Mouse (Mus musculus) frontal cortex, postnatal 10 days (tissue): ENCODE measurements around the gene Myo1b.

ENCODE experiments used
- DNase-seq, 2 experiments: peaks; one replicate each; pipeline ENCODE4 v3.0.0; 2022; ENCODE audit warnings: low spot score in 2 of 2, mixed read lengths in 1 of 2

Gene Myo1b

DNA sequence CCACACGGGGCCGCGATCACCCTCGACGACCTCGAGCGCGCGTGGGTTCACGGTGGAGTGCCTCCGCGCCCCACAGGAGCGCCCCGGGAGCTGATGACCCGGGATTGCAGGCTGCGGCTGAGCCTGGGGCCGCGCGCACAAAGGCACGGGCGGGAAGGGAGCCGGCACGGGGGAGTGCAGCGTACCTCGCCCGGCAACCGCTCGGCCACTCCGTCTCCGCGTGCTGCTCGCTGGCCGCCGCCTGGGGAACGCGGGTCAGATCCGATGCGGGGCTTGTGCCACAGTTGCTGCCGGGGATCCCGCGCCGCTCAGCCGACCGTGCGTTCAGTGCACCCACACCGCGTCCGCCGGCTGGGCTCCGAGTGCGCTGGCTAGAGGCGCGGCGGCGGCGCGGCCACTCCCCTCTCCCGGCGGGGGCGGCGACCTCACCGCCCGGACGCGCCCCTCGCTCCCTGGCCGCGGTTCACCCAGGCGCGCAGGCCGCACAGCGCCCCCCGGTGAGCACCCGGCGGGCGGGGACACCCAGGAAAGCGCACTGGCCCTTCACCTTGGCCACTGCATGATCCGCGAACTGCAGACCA, at the start of gene Myo1b:
Myo1b (minus strand) TSS at position 496 of the 581 bp plus-strand sequence.
- DNase-seq, result peak in 1 of 2 experiments; percentile 52

DNA sequence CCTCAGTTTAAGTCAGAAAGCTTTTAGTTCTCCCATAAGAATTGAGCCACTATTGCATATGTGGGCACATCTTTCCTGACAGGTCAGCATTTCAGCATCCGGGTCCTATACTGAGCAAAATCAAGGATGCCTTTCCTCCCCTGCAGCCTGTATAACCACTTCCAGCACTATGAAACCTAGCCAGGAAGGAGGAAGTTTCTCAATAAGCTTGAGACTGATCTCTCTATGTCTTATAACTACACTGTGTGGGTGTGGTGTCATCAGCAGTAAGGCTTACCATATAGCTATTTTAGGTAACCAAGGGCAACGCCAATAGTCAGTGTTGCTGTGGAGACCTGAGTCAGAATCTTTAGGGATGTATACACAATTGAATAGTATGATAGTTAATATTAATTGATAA, 48.8 kb upstream of the Myo1b start:
- no peak for DNase-seq

DNA sequence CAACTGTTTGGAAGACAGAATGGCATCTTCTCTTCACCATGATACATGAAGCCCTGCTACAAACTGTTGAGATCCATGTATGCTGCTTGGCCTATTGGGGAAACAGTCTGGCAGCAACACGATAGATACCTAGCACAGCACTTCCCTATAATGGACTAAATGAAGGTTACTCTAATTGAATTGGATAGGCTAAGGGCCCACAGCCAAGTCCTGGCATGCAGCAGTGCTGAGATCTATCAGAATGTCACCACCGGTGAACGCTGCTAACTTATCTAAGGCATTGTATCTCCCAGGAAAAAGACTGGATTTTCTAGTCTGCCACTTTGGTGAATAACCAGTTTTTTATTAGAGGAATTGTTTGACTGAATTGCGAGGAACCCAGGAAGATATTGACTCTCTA, 31.2 kb upstream of the Myo1b start:
- DNase-seq, result no peak

DNA sequence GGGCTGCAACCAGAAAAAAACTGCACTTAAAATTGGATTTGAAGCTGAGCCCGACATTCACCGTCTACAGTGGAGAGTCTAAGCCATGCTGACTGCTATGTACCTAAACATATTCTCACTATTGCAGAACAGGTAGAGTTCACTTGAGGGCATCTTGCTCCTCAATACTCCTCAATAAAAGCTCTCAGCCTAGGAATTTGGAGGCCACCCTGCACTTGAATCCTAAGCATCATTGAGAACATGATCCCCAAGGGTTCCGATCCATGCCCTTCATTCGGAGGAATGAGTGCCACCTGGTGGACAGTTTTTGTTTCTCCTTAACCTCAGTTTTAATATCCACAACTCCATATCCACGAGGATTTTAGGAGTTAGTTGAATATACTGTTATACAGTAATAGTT, 28.9 kb upstream of the Myo1b start:
- no peak for DNase-seq

DNA sequence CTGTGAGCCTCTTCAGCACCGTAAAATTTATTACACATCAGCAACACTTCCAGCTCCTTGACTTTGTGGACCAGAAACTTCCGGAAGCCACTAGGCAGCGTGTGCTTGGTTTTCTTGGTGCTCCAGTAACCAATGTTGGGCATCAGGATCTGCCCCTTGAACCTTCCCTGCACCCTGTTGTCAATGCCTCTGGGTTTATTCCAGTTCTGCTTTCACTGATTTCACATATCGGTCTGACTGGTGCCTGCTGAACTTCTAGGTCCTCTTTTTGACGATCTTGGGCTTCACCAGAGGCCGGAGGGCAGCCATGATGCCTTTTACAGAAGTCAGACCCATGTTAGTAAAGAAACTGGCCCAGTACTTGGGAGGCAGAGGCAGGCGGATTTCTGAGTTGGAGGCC, 22.5 kb upstream of the Myo1b start:
- no peak for DNase-seq

DNA sequence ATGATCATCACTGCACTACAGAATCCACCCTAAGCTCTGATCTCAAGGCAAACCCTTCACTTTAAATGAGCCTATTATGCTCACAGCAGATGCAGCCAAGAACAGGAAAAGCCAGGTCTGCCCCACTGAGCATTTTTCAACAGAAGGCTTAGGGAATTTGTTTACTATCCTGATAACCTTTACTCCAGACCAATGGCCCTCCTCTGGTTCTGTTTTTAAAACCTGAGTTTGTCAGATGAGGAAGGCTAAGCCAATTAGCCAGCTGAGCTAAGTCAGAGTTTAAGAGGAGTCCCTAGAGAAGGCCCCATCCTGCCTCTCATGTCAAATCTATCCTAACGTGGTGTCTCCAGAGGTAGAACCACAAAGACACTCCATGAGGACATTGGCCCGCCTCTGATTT, 19.1 kb upstream of the Myo1b start:
- DNase-seq, result no peak

DNA sequence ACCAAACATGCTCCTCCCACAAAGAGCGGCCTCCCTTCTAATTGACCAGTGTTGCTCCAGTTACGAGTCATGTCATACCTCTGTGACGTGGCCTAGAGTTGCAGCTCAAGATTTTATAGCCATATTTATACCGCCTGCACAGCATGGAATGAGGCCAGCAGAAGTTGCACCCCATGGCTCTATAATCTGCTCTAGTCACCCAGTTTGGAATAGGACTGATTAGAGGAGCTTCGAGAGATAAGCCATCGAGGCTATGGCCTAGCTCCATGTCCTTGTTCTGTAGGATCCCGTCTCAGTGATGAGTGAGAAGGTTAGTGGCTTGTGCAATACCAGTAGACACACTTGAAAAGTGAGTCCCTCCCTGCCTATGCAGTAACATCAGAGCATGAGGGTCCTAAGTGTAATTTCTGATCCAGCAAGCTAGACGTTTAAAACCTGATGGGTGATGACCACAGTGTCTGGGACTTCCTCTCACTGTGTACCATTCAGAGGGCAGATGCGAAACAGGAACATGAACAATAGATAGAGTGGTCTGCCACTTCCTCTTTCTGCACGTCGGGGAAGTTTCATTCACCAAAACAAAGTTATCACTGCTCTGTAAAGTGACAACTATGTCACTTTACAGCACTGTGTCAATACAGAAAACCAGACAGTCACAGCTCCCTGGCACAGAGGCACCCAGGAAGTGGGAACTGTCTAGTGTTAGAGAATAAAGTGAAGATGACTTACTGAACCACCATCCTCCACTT, 18.5 kb upstream of the Myo1b start:
- DNase-seq, result no peak

DNA sequence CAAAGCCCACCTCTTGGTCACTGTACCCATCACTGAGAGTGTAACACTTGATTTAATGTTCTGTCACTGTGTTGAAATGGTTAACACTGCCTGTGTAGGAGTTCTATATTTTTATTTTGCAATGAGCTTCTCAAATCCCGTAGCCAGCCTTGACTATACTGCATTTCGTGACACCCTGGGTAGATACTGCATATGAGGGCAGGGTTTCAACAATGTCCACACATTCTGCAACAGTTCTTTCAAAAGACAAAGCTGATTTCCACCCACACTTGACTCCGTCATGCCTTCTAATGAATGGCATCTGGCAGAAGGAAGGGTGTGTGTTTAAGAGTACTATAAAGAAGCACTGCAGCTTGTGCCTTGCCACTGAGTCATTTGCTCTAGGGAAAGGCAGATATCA, 17.0 kb upstream of the Myo1b start:
- no peak for DNase-seq

DNA sequence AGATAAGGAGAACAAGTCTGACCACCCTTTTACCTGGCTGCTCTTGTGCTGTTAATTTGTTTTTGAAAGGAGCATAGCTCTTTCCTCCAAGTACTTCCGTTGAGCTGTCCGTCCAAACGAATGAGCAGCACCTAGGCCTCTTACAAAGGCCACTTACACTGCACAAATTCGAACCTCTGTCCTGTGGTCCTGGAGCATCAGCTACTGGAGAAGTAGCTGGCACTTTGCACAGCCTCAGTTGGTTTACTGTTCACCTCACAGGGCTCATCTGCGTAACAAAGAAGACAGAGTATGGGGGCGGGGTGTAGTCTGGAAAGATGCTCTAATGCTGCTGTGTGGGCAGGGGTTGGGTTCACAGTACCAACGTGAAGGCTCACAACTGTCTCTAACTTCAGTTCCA, 15.7 kb upstream of the Myo1b start:
- no peak for DNase-seq

DNA sequence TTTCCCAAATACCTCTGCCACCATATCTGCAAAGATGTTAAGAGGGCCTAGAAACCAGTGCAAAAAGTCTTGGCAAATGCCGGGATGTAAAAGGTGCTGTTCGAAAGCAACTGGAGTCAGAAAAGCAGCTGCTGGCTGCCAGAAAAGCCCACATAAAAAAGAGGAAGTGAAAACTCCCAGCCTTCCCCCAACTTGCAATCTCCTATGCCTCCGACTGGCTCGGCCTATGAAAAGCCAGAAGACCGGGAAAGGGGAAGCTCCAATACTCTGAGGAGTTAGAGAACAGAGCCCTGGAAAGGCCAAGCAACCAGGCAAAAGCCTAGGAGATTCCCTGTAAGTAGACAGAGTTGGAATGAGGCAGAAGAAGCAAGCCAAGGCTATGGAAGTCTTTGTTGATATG, 14.7 kb upstream of the Myo1b start:
- no peak for DNase-seq

DNA sequence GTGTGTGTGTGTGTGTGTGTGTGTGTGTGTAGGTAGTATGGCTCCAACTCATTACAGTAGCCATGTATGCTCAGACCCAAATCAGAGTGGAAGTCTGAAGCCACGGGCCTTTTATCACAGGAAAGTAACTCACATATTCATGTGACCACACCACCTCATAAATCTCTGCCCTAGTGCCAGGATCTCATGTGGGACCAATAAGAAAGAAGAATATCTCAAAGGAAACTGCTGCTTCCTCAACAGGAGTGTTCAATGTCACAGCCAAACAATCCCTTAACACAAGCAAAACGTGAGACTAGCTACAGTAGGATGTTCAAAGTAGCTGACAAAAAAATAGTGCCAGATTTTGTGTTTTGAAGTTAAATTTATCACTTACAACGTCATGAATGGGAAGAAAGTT, 13.7 kb upstream of the Myo1b start:
- DNase-seq, result no peak

DNA sequence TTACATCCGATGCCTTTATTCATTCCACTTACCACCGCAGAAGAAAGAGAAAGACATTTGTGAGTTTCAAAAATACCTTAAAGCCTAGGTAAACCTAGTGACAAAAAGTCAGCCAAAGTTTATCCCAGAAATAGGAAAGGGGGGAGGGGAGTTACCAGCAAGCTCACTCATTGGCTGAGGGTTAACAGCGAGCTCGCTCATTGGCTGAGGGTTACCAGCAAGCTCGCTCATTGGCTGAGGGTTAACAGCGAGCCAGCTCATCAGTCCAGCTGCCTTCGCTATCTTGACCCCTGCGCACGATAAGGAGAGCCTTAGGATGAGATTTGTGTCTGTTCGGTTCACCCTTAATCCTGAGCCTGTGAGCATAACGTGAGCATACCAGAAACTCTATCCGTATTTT, 6.9 kb upstream of the Myo1b start:
- DNase-seq, result no peak

DNA sequence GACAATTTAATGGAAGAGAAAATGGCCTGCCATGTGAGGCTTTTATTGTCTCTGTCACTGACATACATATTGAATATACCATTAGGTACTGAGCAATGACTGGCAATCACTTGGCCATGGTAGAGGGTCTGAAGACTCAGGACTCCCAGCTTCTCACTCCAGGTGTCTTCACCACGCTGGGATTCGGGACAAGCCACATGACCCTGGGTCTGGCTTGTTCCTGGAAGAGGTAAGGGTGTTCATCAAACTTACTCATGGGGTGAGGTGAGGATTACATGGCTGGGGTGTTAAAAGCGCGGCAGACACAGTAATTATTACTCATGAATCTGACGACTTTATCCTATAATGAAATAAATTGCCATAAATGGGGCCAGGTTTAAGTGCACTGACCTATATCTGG, 405 bp upstream of the Myo1b start:
- DNase-seq, result no peak

DNA sequence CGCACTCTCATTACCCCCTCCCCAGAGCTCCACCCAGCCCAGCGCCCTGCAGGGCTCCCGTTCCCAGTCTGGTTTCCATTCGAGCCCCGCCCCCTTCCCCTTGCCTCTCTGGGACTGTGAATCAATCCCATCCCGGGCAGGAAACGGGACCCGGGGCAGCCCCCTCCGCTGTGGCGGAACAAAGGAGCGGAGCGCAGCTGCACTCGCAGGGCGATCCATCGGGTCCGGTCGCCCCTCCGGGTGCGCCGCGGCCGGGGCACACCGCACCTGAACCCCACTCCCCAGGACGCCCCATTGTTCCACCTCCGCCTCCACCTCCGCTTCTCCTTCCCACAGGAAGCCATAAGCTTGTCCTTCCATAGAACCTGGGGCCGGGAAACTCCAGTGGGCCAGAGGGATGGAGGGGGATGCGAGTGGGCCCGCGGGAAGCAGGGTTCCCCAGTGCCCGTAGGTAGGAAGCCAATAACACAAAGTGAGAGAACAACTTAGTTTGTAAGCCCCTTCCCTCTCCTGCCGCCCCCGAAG, 758 bp downstream of the Myo1b start:
- DNase-seq, result peak in 1 of 2 experiments; percentile 64

DNA sequence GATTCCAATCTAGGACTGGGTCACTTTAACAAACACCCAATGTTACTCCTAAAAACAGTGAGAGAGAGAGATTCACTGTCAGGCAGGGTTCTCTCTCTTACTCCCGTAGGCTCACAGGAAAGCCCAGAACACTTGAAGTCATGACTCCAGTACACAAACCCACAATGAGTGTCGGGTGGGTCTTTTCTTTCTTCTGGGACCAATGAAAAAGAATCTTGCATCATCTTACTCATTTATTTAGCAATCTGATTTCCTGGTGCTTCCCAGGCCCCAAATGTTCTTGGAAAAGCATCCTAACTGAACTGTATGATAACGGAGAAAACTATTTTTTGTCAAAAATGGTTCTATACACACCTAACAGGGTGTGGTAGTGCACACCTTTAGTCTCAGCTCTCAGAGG, 1.8 kb downstream of the Myo1b start:
- no peak for DNase-seq

DNA sequence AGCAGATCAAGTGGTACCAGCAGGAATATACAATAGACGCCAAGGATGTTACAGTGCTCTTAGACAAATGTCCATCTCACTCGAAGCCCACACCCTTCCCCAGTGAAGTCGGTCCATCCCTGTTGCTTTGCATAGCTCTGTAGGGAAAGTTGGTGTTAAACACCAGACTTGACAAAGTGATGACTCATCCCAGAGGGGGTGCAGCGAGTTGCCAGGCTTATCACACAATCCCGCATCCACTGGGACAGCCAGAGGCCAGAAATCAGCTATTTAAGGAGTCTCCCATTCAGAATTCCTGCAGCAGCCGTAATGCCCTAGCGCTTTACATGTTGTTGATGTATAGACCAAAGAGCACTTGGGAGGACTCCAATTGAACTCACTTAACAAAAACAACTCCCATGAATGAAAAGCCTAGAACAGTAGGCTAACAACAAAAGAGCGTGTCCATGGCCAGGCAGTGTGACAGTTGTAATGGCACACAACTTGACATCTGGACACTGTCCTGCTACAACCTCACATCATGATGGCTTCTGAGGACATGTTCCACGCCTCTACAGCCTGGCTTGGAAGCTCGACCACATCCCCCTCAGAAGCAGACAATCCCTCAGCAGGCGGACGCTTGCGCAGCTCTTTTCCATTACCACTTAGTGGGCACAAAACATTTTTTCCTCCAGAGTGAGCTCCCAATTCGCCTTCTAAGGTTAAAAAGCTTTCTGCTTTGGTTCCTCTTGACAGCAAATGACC, 2.6 kb downstream of the Myo1b start:
- DNase-seq, result no peak

DNA sequence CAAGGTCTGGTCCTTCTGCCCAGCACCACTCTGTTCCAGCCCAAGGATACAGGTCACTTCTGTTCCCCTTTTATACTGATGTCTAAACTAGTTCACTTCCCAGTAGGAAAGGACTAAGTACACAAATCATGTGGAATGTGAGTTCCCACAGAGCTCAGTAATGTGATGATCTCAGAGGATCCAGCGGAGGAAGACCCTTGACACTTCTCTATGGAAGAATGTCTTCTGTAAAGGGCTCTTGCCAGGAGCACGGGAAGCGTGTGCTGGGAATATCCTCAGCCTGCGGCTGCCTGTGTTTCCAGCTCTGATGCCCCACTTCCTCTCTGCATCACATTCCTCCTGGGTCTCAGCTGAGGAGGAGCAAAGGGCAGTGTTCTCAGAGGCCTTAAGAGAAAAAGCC, 4.5 kb downstream of the Myo1b start:
- DNase-seq, result no peak

DNA sequence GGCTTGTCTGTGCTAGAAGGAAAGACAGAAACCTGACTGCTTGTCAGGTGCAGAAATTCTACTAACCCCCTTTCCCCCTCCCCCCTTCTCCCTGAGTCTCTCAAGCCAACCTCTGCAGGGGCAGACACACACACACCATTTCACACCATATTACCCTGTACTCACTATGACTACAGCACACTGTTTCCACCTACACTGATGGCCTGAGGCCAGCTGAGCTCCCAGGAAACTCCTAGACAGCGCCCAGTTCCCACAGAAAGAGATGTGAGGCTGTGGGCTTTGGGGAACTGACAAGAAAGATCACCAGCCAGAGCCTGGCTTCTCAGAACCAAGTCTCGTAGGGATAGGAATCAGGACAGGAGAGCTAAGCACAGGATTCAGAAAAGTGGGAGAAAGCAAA, 6.7 kb downstream of the Myo1b start:
- no peak for DNase-seq

DNA sequence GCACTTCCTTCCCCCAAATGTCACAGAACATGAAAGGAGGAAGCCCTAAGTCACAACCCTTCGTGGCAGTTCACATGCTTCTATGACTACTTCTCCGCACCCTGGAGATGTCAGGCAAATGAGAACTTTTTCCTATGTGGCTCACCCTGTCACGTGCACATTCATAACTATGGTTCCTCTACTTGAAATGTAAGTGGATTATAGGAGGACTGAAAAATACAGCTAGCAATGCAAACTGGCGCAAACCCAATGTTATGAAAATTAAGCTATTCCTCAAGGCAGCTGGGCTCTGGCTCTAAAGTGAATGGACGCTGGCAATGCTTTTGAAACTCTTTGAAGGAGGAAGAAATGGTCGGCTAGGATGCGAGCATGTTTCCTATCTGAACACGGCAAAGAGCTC, 8.1 kb downstream of the Myo1b start:
- DNase-seq, result no peak

DNA sequence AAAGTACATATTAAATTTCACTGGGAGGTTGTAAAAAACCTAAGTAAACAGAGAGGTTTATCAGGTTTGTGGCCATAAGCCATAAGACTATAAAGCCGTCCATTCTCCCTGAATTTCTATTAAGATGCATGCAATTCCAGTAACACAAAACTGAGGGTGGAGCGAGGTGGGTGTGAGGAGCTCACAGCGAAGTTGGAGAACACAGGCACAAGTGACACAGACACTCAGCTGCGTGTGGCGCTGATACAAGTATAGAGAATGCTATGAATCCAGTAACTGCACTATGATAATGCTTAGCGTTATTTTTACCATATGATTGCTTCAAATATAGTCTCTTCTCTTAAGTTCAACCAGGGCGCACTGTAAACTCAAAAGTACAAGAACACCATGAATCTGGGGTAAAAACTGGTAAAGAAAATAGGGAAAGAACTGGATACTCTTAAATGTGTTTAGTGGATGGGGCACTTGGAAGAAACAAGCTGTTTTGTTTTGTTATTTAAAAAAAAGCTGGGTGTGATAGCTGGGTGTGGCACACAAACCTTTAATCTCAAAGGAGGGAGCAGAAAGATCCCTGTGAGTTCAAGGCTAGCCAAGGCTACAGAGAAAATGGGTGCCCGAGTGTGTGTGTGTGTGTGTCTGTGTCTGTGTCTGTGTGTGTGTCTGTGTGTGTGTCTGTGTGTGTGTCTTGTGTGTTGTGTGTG, 9.5 kb downstream of the Myo1b start:
- DNase-seq, result no peak

DNA sequence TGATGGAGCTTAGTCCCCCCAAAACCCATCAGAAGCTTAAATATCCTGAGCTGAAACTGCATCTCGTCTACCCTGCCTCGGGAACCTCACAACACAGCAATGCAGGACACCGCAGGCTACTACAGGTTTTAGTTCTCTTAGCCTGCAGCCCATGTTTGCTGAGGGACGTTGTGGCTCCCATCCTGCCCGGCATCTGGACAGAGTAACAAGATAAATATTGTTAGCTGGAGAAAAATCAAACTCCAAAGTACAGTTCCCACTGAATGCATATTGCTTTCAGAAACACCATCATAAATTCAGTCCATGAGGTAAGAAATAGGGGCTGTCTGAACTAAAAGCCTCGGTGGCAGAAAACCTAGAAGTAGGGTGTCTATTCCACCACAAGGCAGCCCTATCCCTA, 10.8 kb downstream of the Myo1b start:
- no peak for DNase-seq

DNA sequence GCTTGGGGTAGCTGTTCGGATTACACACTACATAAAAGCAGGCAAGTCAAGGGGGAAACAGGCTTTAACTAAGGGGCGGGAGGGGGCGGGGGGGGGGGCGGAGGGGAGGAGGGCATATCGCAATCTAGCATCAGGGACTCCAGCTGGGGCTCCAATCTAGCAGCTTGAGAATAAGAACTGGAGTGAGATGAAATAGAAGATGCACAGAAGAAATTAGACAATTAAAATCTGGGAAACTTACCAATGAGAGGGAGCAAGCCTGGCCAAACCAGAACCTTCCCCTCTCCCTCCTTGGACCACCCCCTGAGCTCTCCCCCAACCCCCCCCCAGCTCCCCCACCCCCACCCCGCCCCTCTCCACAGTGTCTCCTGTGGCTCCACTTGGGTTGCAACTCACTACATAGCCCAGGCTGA, 18.7 kb downstream of the Myo1b start:
- DNase-seq, result no peak
